Mouse (Mus musculus): ENCODE measurements around the gene Atm. TPM values are rescaled to one million over a fixed set of nuclear protein-coding genes. Genes with fewer than 3 reads are reported as not detected.

Gene Atm
- total and polyA plus RNA-seq, 2 experiments from 2014 or later, result 2.6 to 5.3 TPM

- no peaks in the 10 kb centered on the region for H3K27me3 ChIP-seq (ENCODE audit: control insufficient read depth, insufficient read depth, low read length)
- no peak overlapping the region for H3K27ac ChIP-seq (ENCODE audit: low read depth)
- ATAC-seq (ENCODE audit: insufficient read depth, low read depth) (no peak), DNase-seq (ENCODE audit: low spot score) (no peak)
- TF ChIP-seq CTCF (IDR thresholded peaks at IDR 0.05; ENCODE audit: low read depth) (no peak), EP300 (IDR thresholded peaks at IDR 0.05; ENCODE audit: low read depth) (no peak)
- 57% methylated on average over 3 of the region's 3 CpGs for WGBS
- no peak overlapping the region for H3K4me3 ChIP-seq (ENCODE audit: low read depth, low read length)
- no peaks in the 10 kb centered on the region for H3K4me1 ChIP-seq (ENCODE audit: control insufficient read depth, insufficient read depth)
- no peaks in the 10 kb centered on the region for H3K36me3 ChIP-seq (replicated peaks; ENCODE audit: control insufficient read depth, insufficient read depth, low read length)
- no peak overlapping the region for H3K4me2 ChIP-seq (ENCODE audit: low read depth, low read length)
- H3K9ac ChIP-seq (replicated peaks; ENCODE audit: low read depth, low read length), result no peak overlapping the region
- H3K9me3 ChIP-seq (replicated peaks; ENCODE audit: control insufficient read depth, low read length), result no peaks in the 10 kb centered on the region
Measured at GRCm38 (mm10) chr9:53427638-53428037, 108.9 kb downstream of the Atm start.

- Histone ChIP-seq H3K9me3 (replicated peaks; ENCODE audit: control insufficient read depth, low read length) (no peaks in the 10 kb centered on the region), H3K4me2 (ENCODE audit: low read depth, low read length) (no peak overlapping the region)
- DNase-seq (ENCODE audit: low spot score), result no peak
Measured at GRCm38 (mm10) chr9:53426726-53427125, 109.8 kb downstream of the Atm start.

GRCm38 (mm10) chr9:53422133-53422896 is 114.2 kb downstream of the Atm start:
- 49% methylated on average over 9 of the region's 9 CpGs for WGBS
- no peak for TF ChIP-seq EP300 (IDR thresholded peaks at IDR 0.05; ENCODE audit: low read depth)
- TF ChIP-seq CTCF (IDR thresholded peaks at IDR 0.05; ENCODE audit: low read depth), result no peak

More at GRCm38 (mm10) chr9:53426726-53427125, 109.8 kb downstream of the Atm start:
- ATAC-seq (ENCODE audit: insufficient read depth, low read depth), result no peak
- no peaks in the 10 kb centered on the region for H3K36me3 ChIP-seq (replicated peaks; ENCODE audit: control insufficient read depth, insufficient read depth, low read length)
- H3K4me1 ChIP-seq (ENCODE audit: control insufficient read depth, insufficient read depth), result no peaks in the 10 kb centered on the region
- TF ChIP-seq EP300 (IDR thresholded peaks at IDR 0.05; ENCODE audit: low read depth) (no peak), CTCF (IDR thresholded peaks at IDR 0.05; ENCODE audit: low read depth) (no peak)
- no peak overlapping the region for H3K4me3 ChIP-seq (ENCODE audit: low read depth, low read length)
- no peak overlapping the region for H3K27ac ChIP-seq (ENCODE audit: low read depth)
- no peak overlapping the region for H3K9ac ChIP-seq (replicated peaks; ENCODE audit: low read depth, low read length)
- no peaks in the 10 kb centered on the region for H3K27me3 ChIP-seq (ENCODE audit: control insufficient read depth, insufficient read depth, low read length)
- WGBS, result 88% methylated on average over 3 of the region's 3 CpGs

DNA sequence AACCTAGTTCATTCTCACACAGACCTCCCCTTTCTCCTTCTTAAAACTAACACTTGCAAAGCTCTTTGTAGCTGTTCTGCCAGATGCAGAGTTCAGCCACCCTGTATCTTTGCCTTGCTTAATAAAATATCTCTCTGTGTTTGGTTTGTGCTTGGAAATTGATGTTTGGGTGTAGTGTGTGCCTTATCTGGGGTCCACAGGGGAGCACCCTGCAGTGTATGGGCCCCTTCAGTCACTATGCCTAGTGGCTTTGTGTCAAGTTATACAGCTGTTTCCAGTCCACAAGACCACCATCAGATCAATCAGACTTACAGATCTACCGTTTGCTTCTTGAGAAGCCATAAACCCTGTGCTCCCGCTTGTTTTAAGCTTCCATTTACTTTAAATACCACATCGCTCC is 127.1 kb downstream of the Atm start:
- Histone ChIP-seq H3K4me2 (ENCODE audit: low read depth, low read length) (no peak overlapping the region), H3K27ac (ENCODE audit: low read depth) (no peak overlapping the region), H3K36me3 (replicated peaks; ENCODE audit: control insufficient read depth, insufficient read depth, low read length) (no peaks in the 10 kb centered on the region), H3K4me3 (ENCODE audit: low read depth, low read length) (no peak overlapping the region), H3K9ac (replicated peaks; ENCODE audit: low read depth, low read length) (no peak overlapping the region), H3K9me3 (replicated peaks; ENCODE audit: control insufficient read depth, low read length) (no peaks in the 10 kb centered on the region), H3K27me3 (ENCODE audit: control insufficient read depth, insufficient read depth, low read length) (no peaks in the 10 kb centered on the region), H3K4me1 (ENCODE audit: control insufficient read depth, insufficient read depth) (no peaks in the 10 kb centered on the region; the same call in 1 of the 2 replicates)
- ATAC-seq (ENCODE audit: insufficient read depth, low read depth) (no peak), DNase-seq (ENCODE audit: low spot score) (no peak)
- 92% methylated on average over 3 of the region's 3 CpGs for WGBS
- no peak for TF ChIP-seq EP300 (IDR thresholded peaks at IDR 0.05; ENCODE audit: low read depth)
- TF ChIP-seq CTCF (IDR thresholded peaks at IDR 0.05; ENCODE audit: low read depth), result no peak

More at GRCm38 (mm10) chr9:53422133-53422896, 114.2 kb downstream of the Atm start:
- no peaks in the 10 kb centered on the region for H3K9me3 ChIP-seq (replicated peaks; ENCODE audit: control insufficient read depth, low read length)
- no peak overlapping the region for H3K4me2 ChIP-seq (ENCODE audit: low read depth, low read length)
- H3K9ac ChIP-seq (replicated peaks; ENCODE audit: low read depth, low read length), result no peak overlapping the region
- no peak overlapping the region for H3K4me3 ChIP-seq (ENCODE audit: low read depth, low read length)
- no peaks in the 10 kb centered on the region for H3K27me3 ChIP-seq (ENCODE audit: control insufficient read depth, insufficient read depth, low read length)
- no peaks in the 10 kb centered on the region for H3K4me1 ChIP-seq (ENCODE audit: control insufficient read depth, insufficient read depth)
- DNase-seq (ENCODE audit: low spot score), result no peak
- H3K36me3 ChIP-seq (replicated peaks; ENCODE audit: control insufficient read depth, insufficient read depth, low read length), result no peaks in the 10 kb centered on the region
- ATAC-seq (ENCODE audit: insufficient read depth, low read depth), result no peak
- no peak overlapping the region for H3K27ac ChIP-seq (ENCODE audit: low read depth)

DNA sequence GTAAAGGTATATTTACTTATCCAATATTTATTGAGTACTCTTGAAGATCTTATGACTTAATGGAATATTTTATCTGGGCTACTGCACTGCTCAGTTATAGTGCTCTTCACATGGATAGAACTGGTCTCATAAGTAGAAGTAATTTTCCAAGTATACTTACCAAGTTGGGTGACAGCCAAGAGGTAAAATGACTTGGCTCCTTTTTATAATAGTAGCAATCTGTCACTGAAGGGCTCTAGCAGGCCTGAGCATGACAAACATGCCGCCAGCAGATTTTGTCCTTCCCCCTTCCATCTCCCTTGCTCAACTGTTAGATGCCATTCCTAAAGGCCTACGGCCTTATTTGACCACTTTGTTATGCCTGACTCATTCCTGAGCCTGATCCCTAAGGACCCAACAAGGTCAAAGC is 127.6 kb downstream of the Atm start:
- Histone ChIP-seq H3K27me3 (ENCODE audit: control insufficient read depth, insufficient read depth, low read length) (no peaks in the 10 kb centered on the region), H3K9me3 (replicated peaks; ENCODE audit: control insufficient read depth, low read length) (no peaks in the 10 kb centered on the region)
- WGBS, result 46% methylated on average over 2 of the region's 2 CpGs

More for the DNA sequence above, 127.6 kb downstream of the Atm start:
- no peak overlapping the region; the same call in 1 of the 2 replicates for H3K27ac ChIP-seq (ENCODE audit: low read depth)
- TF ChIP-seq CTCF (IDR thresholded peaks at IDR 0.05; ENCODE audit: low read depth), result no peak
- no peak for TF ChIP-seq EP300 (IDR thresholded peaks at IDR 0.05; ENCODE audit: low read depth)
- no peaks in the 10 kb centered on the region for H3K36me3 ChIP-seq (replicated peaks; ENCODE audit: control insufficient read depth, insufficient read depth, low read length)
- H3K4me1 ChIP-seq (ENCODE audit: control insufficient read depth, insufficient read depth), result no peaks in the 10 kb centered on the region; the same call in 1 of the 2 replicates
- DNase-seq (ENCODE audit: low spot score) (no peak), ATAC-seq (ENCODE audit: insufficient read depth, low read depth) (no peak)
- H3K4me3 ChIP-seq (ENCODE audit: low read depth, low read length), result no peak overlapping the region
- no peak overlapping the region for H3K4me2 ChIP-seq (ENCODE audit: low read depth, low read length)
- H3K9ac ChIP-seq (replicated peaks; ENCODE audit: low read depth, low read length), result no peak overlapping the region

Data from heart, postnatal 0 days (tissue).